Mouse (Mus musculus): ENCODE measurements around the gene Bahd1.

Gene Bahd1

DNA sequence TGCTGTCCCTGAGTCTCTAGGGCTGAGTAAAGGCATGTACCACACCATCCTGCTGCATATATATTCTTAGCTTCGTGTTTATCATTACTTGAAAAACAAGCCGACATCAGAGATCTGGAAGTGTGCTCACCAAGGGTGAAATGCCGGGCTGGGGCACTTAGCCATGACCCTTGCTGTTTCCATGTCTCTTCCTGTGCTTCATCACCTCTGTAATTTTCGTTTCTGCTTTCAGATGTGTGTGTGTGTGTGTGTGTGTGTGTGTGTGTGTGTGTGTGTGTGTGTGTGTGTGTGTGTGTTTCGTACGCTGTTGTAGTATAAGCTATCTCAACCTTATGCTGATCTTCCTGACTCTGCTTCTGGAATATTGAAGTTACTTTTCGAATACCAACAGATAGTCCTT lies 41.2 kb downstream of the Bahd1 start:
- DNase-seq (ENCODE audit: low spot score), result no peak

DNA sequence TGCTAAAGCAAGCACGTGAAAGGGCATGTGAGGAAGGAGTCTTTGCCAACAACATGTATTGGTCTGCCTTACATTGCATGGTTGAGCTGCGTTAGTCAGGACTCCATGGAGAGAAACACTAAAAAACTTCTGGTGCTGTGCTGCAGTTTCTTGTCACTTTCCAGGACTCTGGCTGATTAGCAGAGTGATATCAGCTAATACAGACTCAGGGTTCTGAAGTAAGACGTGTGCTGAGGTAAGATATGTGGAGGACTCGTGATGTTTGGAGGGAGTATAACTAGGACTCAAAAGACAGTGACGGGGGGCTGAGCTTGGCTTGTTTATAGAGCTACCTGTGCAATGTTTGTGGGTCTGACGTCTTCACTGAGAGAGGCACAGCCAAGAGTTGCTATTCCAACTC lies 43.1 kb downstream of the Bahd1 start:
- no peak for DNase-seq (ENCODE audit: low spot score)

DNA sequence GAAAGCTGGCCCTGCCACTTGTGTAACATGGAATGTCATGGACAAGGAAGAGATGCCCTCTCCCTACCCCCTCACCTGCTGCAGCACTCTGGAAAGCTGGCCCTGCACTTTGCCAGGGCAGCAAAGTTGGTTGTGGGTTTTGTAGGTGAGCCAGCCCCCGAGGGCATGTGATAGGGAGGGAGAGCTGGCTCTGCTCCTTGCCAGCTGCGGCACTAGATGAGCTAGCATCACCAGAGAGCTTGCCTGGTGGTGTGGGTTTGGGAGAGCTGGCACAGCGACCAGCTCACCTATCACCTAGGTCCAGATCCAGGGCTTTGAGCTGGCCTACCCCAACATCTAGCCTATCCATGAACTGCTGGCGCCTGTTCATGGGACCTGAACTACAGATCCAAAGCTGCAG lies 48.6 kb downstream of the Bahd1 start:
- DNase-seq (ENCODE audit: low spot score), result no peak

- no peak for DNase-seq (ENCODE audit: low spot score)
These were observed 49.5 kb downstream of the Bahd1 start for GRCm38 (mm10) chr2:118949699-118950098.

DNA sequence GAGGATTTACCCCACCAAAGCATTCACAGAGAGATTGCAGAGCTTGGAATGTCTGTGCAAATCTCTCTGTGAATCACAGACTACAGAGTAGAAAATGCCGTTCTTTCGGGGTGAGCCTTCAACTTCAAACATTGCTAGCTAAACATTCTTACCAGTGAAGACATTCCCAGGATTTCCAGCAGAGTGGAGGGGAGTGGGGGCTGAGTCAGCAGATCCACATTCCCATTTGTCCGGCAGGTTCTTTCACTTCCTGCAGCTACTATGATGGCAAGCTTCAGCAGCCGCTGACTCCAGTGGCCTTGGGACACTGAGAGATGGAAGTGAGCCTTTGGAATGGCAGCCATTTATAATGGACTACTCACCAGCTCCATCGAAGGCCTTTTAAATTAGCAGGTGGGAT lies 56.3 kb downstream of the Bahd1 start:
- DNase-seq (ENCODE audit: low spot score), result no peak

- no peak for DNase-seq (ENCODE audit: low spot score)
These were observed 59.5 kb downstream of the Bahd1 start for GRCm38 (mm10) chr2:118959644-118960043.

- DNase-seq (ENCODE audit: low spot score), result no peak
These were observed 60.2 kb downstream of the Bahd1 start for GRCm38 (mm10) chr2:118960413-118960812.

- DNase-seq (ENCODE audit: low spot score), result no peak
These were observed 61.4 kb downstream of the Bahd1 start for GRCm38 (mm10) chr2:118961546-118961945.

GRCm38 (mm10) chr2:118963007-118963675 lies 63.0 kb downstream of the Bahd1 start:
- no peak for DNase-seq (ENCODE audit: low spot score)

GRCm38 (mm10) chr2:118963676-118964012 lies 63.5 kb downstream of the Bahd1 start:
- no peak for DNase-seq (ENCODE audit: low spot score)

- no peak for DNase-seq (ENCODE audit: low spot score)
These were observed 69.5 kb downstream of the Bahd1 start for GRCm38 (mm10) chr2:118969585-118970147.

- DNase-seq (ENCODE audit: low spot score), result no peak
These were observed 71.9 kb downstream of the Bahd1 start for GRCm38 (mm10) chr2:118972048-118972447.

DNA sequence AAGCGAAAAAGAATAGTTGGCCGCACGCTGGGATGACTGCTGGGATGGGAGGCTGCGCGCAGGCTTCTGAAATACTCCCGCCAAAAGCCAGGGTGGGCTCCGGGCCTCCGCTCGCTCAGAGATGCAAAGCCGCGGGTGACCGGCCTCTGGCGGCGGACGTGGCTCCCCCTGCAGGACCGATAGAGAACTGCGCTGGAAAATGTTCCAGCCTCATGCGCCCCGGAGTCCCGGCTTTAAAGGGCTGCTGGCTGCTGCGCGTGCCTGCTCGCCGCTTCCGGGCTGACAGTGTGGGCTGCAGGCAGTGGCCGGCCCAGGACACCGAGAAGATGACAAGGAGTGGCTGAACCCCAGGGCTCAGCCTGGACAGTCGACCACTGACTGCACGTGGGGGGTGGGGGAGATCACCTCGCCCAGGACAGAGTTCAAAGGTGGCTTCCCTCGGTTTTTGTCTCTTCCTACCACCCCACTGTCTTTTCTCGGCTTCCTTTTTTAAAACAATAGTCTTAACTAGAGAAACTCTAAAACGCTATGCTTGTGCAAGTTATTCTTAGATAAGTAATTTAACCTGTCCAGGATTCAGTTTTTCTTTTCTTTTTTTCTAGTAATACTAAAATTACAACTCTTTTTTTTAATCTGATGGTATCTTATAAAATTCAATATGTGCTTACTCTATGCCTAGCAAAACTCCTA lies 72.7 kb downstream of the Bahd1 start:
- DNase-seq (ENCODE audit: low spot score), result peak; percentile 88
